Comparison of ENCODE assay signal across 8 mouse cellular contexts in the genomic region with DNA sequence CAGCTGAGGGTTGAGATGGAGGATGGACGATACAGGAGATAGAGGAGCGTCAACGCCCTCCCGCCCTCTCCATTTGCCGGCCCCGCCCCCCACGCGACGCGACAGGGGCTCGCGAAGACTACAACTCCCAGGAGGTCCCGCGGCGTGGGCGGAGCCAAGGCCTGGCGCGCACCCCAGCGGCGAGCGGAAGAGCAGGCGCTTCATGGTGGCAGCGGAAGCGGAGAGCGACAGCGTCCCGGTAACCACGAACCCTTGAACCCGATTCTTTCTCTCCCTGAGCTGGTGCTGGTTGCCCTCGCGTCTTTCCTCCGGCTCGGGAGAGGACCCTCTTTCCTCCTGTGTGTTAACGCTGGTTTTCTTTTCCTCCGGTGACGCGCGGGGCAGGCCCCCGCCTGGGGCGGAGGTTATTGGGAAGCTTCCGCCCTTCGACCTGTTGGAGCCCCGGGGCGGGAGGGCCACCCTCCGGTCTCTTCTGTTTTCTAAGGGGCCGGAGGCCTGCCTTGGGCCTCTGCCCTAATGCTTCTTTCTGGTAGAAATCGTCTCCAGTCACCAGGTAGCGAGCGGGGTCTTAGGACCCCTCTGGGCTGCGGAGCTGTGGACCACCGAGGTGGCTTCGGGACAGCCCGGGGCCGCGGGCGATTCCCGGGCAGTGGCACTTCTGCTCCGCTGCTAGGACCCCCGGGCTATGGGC. TPM values are rescaled to one million over a fixed set of nuclear protein-coding genes. Genes with fewer than 3 reads are reported as not detected.
A peak's percentile ranks its signal among the peaks of the same experiment; 100 is the strongest.
DNase-seq lines count a peak whose midpoint lies in the region; ATAC-seq and TF ChIP-seq lines count a peak whose summit lies in the region.

TSS of gene R3hcc1l (plus strand) at position 140 of the 691 bp plus-strand sequence.

- peak within 1 kb of the TSS; percentile 77 for H3K27ac ChIP-seq in heart, embryonic 12.5 days (ENCODE audit: poor library complexity, severe bottlenecking)
- peak within 1 kb of the TSS; percentile 79 for H3K27ac ChIP-seq in kidney, postnatal 0 days
- H3K27ac ChIP-seq in liver, embryonic 11.5 days (ENCODE audit: low read depth, low read length): peak within 1 kb of the TSS; percentile 63
- peak within 1 kb of the TSS; percentile 11; the same call in 1 of the 2 replicates for H3K27ac ChIP-seq in stomach, embryonic 14.5 days (ENCODE audit: low read length)

- H3K9me3 ChIP-seq in erythroblast, embryonic 14.5 days (ENCODE audit: control insufficient read depth, low read length): no peaks in the 10 kb centered on the region
- no peaks in the 10 kb centered on the region for H3K9me3 ChIP-seq in heart, embryonic 12.5 days (replicated peaks)
- no peaks in the 10 kb centered on the region for H3K9me3 ChIP-seq in kidney, postnatal 0 days (replicated peaks; ENCODE audit: low read length)
- no peaks in the 10 kb centered on the region for H3K9me3 ChIP-seq in liver, embryonic 11.5 days (ENCODE audit: control insufficient read depth, low read length)
- no peaks in the 10 kb centered on the region for H3K9me3 ChIP-seq in stomach, embryonic 14.5 days (ENCODE audit: control insufficient read depth, low read depth, low read length)

- peaks cover 3% of the 10 kb centered on the region for H3K36me3 ChIP-seq in C2C12 (ENCODE audit: control insufficient read depth, insufficient read depth)
- H3K36me3 ChIP-seq in erythroblast, embryonic 14.5 days (ENCODE audit: control insufficient read depth): peaks cover 8% of the 10 kb centered on the region
- H3K36me3 ChIP-seq in heart, embryonic 12.5 days: no peaks in the 10 kb centered on the region
- no peaks in the 10 kb centered on the region for H3K36me3 ChIP-seq in kidney, postnatal 0 days (ENCODE audit: insufficient read depth, low read length)
- no peaks in the 10 kb centered on the region for H3K36me3 ChIP-seq in liver, embryonic 11.5 days (ENCODE audit: control insufficient read depth, insufficient read depth, low read length)
- H3K36me3 ChIP-seq in stomach, embryonic 14.5 days (ENCODE audit: control insufficient read depth, insufficient read depth, low read length): no peaks in the 10 kb centered on the region

- TF ChIP-seq POLR2A in brain, embryonic 14.5 days (IDR thresholded peaks at IDR 0.05; ENCODE audit: borderline replicate concordance, extremely low read depth, insufficient read depth, insufficient read length, poor library complexity, severe bottlenecking): peak; percentile 71; the same call in 1 of the 2 replicates

- under 1% methylated on average over 59 of the region's 59 CpGs for WGBS in heart, embryonic 12.5 days
- WGBS in kidney, postnatal 0 days: under 1% methylated on average over 59 of the region's 59 CpGs
- under 1% methylated on average over 59 of the region's 59 CpGs for WGBS in liver, embryonic 11.5 days
- under 1% methylated on average over 58 of the region's 59 CpGs for WGBS in stomach, embryonic 14.5 days

- peak within 1 kb of the TSS; percentile 82 for H3K4me2 ChIP-seq in heart, embryonic 12.5 days
- H3K4me2 ChIP-seq in kidney, postnatal 0 days (ENCODE audit: low read length): peak within 1 kb of the TSS; percentile 72
- peak within 1 kb of the TSS; percentile 89 for H3K4me2 ChIP-seq in liver, embryonic 11.5 days
- H3K4me2 ChIP-seq in stomach, embryonic 14.5 days (replicated peaks; ENCODE audit: low read depth, low read length): peak within 1 kb of the TSS; percentile 71

- H3ac ChIP-seq in C2C12 (ENCODE audit: control insufficient read depth, insufficient read length, low read depth): peak within 1 kb of the TSS; percentile 94

- peak within 1 kb of the TSS; percentile 97 for H3K9ac ChIP-seq in heart, embryonic 12.5 days
- peak within 1 kb of the TSS; percentile 80 for H3K9ac ChIP-seq in kidney, postnatal 0 days (ENCODE audit: low read depth, low read length)
- H3K9ac ChIP-seq in liver, embryonic 11.5 days (ENCODE audit: low read depth, low read length): peak within 1 kb of the TSS; percentile 79
- peak within 1 kb of the TSS; percentile 47 for H3K9ac ChIP-seq in stomach, embryonic 14.5 days (replicated peaks; ENCODE audit: low read depth, low read length)

- peak; percentile 96 for ATAC-seq in heart, embryonic 12.5 days (ENCODE audit: insufficient number of reproducible peaks, low FRiP score)
- ATAC-seq in kidney, postnatal 0 days (replicated peaks; ENCODE audit: low FRiP score, low read depth): peak; percentile 93
- ATAC-seq in liver, embryonic 11.5 days (replicated peaks; ENCODE audit: low FRiP score): peak; percentile 97
- ATAC-seq in stomach, embryonic 14.5 days (ENCODE audit: insufficient number of reproducible peaks, insufficient read depth, low FRiP score, low read depth): peak; percentile 95

- peak; percentile 98 for DNase-seq in brain, embryonic 14.5 days (ENCODE audit: low read depth)
- peak; percentile 94 for DNase-seq in kidney, postnatal 0 days (ENCODE audit: low spot score)
- DNase-seq in liver, embryonic 11.5 days (ENCODE audit: low spot score): peak; percentile 95
- DNase-seq in naive thymus-derived CD4-positive, alpha-beta T cell, adult 2 months (ENCODE audit: low read depth): peak; percentile 97

- H3K4me1 ChIP-seq in erythroblast, embryonic 14.5 days (ENCODE audit: control insufficient read depth): peaks cover 30% of the 10 kb centered on the region
- peaks cover 7% of the 10 kb centered on the region for H3K4me1 ChIP-seq in heart, embryonic 12.5 days (replicated peaks)
- H3K4me1 ChIP-seq in kidney, postnatal 0 days (replicated peaks; ENCODE audit: insufficient read depth, low read length): 0 out of 2 replicates have a peak, but pooled peaks cover 7% of the 10 kb centered on the region
- peaks cover 14% of the 10 kb centered on the region for H3K4me1 ChIP-seq in liver, embryonic 11.5 days (replicated peaks; ENCODE audit: control insufficient read depth, insufficient read depth, low read length)
- peaks cover 6% of the 10 kb centered on the region; the same call in 1 of the 2 replicates for H3K4me1 ChIP-seq in stomach, embryonic 14.5 days (ENCODE audit: control insufficient read depth, insufficient read depth, low read length)

- peak within 1 kb of the TSS; percentile 84 for H3K4me3 ChIP-seq in C2C12 (ENCODE audit: insufficient read depth, poor library complexity, severe bottlenecking)
- H3K4me3 ChIP-seq in erythroblast, embryonic 14.5 days (replicated peaks): peak within 1 kb of the TSS; percentile 79
- H3K4me3 ChIP-seq in heart, embryonic 12.5 days: peak within 1 kb of the TSS; percentile 99
- H3K4me3 ChIP-seq in kidney, postnatal 0 days (replicated peaks; ENCODE audit: low read depth, low read length): peak within 1 kb of the TSS; percentile 82
- H3K4me3 ChIP-seq in liver, embryonic 11.5 days (ENCODE audit: low read depth, low read length): peak within 1 kb of the TSS; percentile 92
- peak within 1 kb of the TSS; percentile 66 for H3K4me3 ChIP-seq in stomach, embryonic 14.5 days (ENCODE audit: low read depth, low read length)

- peaks cover 32% of the 10 kb centered on the region for H3K79me3 ChIP-seq in C2C12 (ENCODE audit: low read depth)

- H3K27me3 ChIP-seq in C2C12 (ENCODE audit: control insufficient read depth, insufficient read depth, insufficient read length): peaks cover 5% of the 10 kb centered on the region
- peaks cover 8% of the 10 kb centered on the region; the same call in 1 of the 2 replicates for H3K27me3 ChIP-seq in erythroblast, embryonic 14.5 days (ENCODE audit: control insufficient read depth)
- peaks cover 16% of the 10 kb centered on the region for H3K27me3 ChIP-seq in heart, embryonic 12.5 days (replicated peaks)
- no peaks in the 10 kb centered on the region for H3K27me3 ChIP-seq in kidney, postnatal 0 days (ENCODE audit: insufficient read depth, low read length)
- no peaks in the 10 kb centered on the region; the same call in 1 of the 2 replicates for H3K27me3 ChIP-seq in liver, embryonic 11.5 days (replicated peaks; ENCODE audit: control insufficient read depth, insufficient read depth, low read length)
- H3K27me3 ChIP-seq in stomach, embryonic 14.5 days (ENCODE audit: control insufficient read depth, insufficient read depth, low read length): no peaks in the 10 kb centered on the region

- TF ChIP-seq CTCF in C2C12 (IDR thresholded peaks at IDR 0.05; ENCODE audit: control insufficient read depth, insufficient read depth, insufficient read length): peak; percentile 91
- TF ChIP-seq CTCF in brain, embryonic 14.5 days (IDR thresholded peaks at IDR 0.05; ENCODE audit: borderline replicate concordance, extremely low read depth, insufficient read depth, insufficient read length): peak; percentile 54; the same call in 1 of the 2 replicates
- peak; percentile 76 for TF ChIP-seq CTCF in kidney, postnatal 0 days (IDR thresholded peaks at IDR 0.05; ENCODE audit: low read depth)

- H3K79me2 ChIP-seq in C2C12 (ENCODE audit: control insufficient read depth, insufficient read depth): peaks cover 50% of the 10 kb centered on the region

TF ChIP-seq in C2C12, 6 proteins besides CTCF, POLR2A, EP300 and RAD21:
- TF ChIP-seq FOSL1 (IDR thresholded peaks at IDR 0.05; ENCODE audit: insufficient read depth, low read length, poor library complexity, severe bottlenecking) (no peak), CEBPB (IDR thresholded peaks at IDR 0.05; ENCODE audit: low read depth) (no peak), MYOG (IDR thresholded peaks at IDR 0.05; ENCODE audit: control insufficient read depth, extremely low read depth, insufficient read length) (no peak), MYOD1 (IDR thresholded peaks at IDR 0.05; ENCODE audit: control insufficient read depth, insufficient read length, low read depth) (no peak), MAX (IDR thresholded peaks at IDR 0.05) (no peak), USF1 (IDR thresholded peaks at IDR 0.05; ENCODE audit: low read depth) (no peak)

RNA-seq across cellular contexts. Expression of gene R3hcc1l, which starts in this region (rescaled TPM):
- 3.3 TPM for polyA plus RNA-seq in C2C12 (2012; fragmentation: generic; extraction: Trizol)
- polyA plus RNA-seq in brain, embryonic 14.5 days (2012; rRNA removed): 8.7 and 13.4 TPM in 2 replicates
- polyA plus RNA-seq in erythroblast, embryonic 14.5 days (2012): 0.20 and 0.25 TPM in 2 replicates
- 16.0 and 18.0 TPM in 2 replicates for polyA plus RNA-seq in heart, embryonic 12.5 days (2016; fragmentation: Nextera tagmentation; extraction: Ambion mirVana)
- 20.1 and 21.2 TPM in 2 replicates for polyA plus RNA-seq in kidney, postnatal 0 days (2015; fragmentation: Nextera tagmentation; extraction: Ambion mirVana)
- polyA plus RNA-seq in liver, embryonic 11.5 days (2014; fragmentation: Nextera tagmentation; extraction: Ambion mirVana): 20.8 and 25.3 TPM in 2 replicates
- 19.8 and 28.0 TPM in 2 replicates for polyA plus RNA-seq in stomach, embryonic 14.5 days (2014; fragmentation: Nextera tagmentation; extraction: Ambion mirVana)

Comparison
In these comparisons a context has a peak if more than half of its experiments do, and no peak if none do; other contexts are left out.
1. Peak in every context shown above with its lines: DNase-seq, ATAC-seq, H3K4me3 ChIP-seq and H3K27ac ChIP-seq.
2. H3K27ac ChIP-seq: peak in every context shown above with its lines; median percentile 79 in kidney, postnatal 0 days; 77 in heart, embryonic 12.5 days; 63 in liver, embryonic 11.5 days; 11 in stomach, embryonic 14.5 days.
3. H3K9ac ChIP-seq: peak in every context shown above with its lines; median percentile 97 in heart, embryonic 12.5 days; 80 in kidney, postnatal 0 days; 79 in liver, embryonic 11.5 days; 47 in stomach, embryonic 14.5 days.